Mouse (Mus musculus) brain, adult 2 months (tissue): ENCODE data around the gene Rbm19.

Source experiments
- DNase-seq: peaks from one replicate; pipeline ENCODE4 v3.0.0; 2011; ENCODE audit warnings: low read depth, low spot score

Rbm19 gene

DNA sequence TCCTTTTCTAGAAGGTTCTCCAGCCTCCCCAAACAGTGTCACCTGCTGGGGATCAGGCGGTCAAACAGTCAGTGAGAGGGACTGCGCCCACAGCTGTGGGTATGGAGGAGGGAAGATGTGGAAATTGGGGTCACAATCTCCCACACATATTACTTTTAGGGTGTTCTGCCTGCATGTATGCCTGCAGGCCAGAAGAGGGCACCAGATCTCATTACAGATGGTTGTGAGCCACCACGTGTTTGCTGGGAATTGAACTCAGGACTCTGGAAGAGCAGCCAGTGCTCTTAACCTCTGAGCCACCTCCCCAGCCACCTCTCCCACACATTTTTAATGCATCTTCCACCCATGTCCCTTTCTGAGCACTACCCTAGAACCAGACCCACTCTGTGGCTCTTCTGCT, 88.1 kb downstream of the Rbm19 start:
- no peak for DNase-seq

DNA sequence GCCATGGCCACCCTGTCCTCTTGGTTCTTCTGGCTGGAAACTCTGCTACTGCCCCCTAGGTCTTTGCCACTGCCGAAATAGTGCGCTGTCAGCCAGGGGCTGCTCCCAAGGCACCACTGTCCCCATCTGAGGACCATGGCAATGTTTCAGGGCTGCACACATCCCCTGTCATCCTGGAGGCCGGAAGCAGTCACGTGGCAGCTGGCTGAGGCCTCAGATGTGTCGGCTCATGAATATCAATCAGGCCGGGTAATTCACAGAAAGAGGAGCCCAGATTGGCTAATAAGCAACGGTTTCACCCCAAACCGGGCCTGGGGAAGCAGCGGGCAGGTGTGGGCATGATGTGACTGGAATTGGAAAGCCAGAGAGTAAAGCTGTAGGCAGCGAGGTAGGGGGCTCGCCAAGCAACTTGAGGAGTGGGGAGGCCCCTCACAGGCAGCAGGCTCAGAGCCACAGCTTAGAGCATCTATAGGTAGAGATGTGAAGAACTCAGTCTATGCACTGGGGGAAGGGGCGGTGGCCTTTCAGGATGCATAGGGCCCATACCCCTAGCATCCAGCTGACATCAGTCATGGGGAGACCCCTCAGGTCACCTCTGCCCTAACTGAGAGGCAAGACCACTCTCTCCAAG, 90.2 kb downstream of the Rbm19 start:
- DNase-seq: no peak

DNA sequence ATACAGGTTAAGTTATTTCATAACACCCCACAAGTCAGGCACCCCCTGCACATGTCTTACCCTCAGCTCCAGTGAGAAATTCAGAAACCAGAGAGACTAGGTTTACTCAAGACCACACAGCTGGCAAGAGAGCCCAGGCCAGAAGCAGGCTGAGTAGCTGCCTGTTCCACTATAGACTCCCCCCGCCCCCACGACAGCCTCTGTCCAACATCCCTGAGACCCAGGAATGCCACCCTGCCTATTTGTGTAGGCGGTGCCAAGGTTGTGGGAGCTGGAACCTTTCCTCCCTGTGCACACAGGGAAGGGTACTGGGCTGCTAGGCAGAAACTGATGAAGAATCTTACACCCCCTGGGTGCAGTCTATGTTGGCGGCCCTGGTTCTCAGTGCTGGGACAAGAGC, 91.2 kb downstream of the Rbm19 start:
- DNase-seq: no peak

DNA sequence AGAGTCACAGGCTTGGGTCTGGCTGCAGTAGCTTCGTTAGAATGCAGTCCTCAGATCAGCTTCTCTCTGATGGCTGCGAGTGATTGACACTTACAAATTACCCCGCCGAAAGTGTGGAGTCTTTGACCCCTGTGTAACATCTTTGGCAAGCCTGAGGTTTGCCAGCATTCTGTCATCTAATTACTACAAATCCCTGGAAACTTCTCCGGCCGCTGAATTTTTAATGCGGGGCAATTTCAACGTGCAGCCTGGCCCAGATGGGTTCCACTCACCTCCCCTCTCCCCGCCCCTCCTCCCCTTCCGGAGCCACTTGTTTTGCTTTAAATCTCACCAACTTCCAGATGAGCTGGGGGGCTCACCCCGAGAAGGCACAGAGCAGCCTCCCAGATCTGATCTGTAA, 94.4 kb downstream of the Rbm19 start:
- no peak for DNase-seq

DNA sequence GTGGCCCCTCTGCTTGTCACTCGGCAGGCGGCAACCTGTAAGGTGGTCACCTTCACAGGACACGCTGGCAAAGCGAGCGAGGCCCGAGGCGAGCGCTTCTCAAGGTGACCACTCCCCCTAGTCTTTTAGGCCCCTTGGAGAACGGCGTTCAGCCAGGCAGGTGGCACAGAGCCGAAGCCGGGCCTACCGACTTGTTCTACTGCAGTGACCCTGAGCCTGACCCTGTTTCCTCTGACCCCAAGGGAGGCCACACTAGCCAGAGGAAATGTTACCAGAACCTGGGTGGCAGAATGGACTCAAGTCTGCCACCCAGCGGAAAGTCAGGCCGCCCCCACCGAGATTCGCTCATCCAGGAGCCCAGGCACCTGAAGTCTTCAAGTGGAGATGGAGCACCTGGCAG, 94.9 kb downstream of the Rbm19 start:
- DNase-seq: peak; percentile 41

DNA sequence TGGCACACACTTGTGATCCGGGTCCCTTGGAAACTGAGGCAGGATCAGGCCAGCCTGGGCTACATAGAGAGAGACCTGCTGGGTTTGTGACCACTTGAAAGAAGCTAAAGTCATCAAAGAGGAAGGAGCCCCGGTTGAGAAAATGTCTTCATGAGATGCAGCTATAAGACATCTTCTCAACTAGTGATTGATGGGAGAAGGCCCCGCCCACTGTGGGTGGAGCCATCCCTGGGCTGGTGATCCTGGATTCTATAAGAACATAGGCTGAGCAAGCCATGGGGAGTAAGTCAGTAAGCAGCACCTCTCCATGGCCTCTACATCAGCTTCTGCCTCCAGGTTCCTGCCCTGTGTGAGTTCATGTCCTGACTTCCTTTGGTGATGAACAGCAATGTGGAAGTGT, 98.2 kb downstream of the Rbm19 start:
- DNase-seq: no peak

DNA sequence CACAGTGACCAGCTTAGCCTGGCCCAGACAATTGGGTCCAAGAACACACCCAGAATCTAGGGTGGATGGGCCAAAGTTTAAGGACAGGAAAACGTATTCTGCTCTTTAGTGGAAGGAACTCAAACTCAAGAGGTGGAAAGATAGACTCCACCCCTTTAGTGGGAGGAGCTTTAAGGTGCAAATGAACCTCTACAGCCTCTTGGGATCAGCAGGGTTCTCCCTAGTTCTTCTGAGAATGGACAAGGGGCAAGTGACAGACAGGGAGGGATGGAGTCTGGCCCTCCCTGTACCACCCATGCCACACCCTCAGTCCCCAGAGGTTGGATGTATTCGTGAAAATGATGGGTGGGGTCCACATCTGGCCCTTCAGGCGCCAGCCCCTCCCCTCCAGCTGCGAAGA, 105.0 kb downstream of the Rbm19 start:
- no peak for DNase-seq

DNA sequence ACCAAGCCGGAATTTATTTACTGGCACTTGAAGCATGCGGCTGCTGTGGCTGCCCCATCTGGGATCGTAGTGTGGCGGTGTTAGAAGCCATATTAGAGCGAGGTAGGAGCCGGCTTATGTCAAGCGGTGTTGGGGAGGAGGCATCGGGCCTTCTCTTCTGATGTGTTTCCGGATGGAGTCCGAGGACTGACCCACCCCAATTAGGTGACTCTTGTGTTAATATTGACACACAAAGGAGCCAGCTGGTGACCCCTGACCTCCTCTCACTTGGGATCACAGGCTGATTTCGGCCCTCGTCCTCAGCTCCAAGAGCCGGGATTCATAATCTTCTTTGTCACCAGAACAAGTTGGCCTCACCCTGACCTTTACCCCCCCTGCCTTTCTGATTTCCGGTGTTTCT, 109.1 kb downstream of the Rbm19 start:
- no peak for DNase-seq

DNA sequence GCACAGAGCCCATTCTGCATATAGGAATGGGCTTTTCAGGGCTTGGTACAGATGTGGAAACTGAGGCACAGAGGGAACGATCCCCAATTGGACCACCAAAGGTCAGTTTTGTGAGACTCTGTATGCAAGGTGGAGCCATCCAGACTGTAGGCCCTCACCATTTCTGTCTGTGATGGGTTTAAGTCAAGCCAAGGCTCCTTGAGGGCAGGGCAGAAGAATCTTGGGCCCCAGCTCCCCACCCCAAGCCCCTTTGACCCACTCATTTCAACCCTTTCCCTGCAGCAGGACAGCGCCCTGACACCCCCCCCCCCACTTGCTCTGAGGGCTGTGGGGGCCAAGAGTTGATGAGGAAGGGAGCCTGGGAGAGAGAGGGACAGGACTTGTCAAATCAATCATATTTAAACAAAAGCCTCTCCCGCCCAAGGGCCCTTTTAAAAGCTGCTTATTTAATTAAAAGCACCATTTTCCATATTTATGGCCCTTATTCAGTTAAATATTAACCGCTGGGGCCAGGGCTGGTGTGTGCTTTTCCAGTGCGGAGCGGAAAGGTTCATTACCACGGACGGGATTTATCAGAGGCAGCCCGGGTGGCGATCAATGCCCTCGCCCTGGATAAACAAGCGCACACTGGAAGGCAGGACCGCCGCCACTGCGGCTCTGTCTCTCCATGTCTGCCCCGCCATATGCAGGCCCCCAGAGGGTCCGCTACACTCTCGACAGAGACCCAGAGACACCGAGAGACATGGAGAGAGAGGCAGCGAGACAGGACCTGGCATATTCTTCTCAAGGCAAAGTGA, 112.5 kb downstream of the Rbm19 start:
- no peak for DNase-seq

DNA sequence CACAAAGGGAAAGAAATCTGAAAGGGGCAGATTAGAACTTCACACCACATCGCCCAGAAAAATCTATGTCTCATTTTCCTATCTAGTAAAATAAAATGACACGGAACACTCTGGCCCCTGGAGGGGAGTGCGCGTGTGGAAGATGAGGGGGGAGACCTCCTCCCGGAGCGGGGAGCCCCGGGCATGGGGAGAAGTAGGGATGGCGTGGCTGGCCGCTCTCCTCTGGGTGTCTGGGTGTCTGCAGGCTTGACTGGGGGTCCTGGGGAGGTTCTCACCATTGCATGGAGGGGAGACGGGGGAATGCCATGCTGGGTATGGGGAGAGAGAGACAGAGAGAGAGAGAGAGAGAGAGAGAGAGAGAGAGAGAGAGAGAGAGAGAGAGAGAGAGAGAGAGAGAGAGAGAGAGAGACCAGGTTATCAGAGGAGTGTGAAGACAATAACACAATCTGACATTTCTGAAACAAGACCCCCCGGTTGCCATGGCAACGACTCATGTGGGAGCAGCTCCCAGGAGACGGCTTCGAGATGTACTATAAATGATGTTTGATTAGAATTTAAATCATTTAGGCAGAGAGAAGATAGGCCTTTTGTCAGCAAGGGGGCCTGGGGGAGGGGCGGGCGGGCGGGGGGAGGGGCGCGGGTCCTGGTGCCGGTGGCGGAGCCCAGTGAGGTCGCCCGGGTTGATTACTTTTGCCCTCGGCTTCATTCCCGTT, 115.3 kb downstream of the Rbm19 start:
- peak; percentile 33 for DNase-seq

DNA sequence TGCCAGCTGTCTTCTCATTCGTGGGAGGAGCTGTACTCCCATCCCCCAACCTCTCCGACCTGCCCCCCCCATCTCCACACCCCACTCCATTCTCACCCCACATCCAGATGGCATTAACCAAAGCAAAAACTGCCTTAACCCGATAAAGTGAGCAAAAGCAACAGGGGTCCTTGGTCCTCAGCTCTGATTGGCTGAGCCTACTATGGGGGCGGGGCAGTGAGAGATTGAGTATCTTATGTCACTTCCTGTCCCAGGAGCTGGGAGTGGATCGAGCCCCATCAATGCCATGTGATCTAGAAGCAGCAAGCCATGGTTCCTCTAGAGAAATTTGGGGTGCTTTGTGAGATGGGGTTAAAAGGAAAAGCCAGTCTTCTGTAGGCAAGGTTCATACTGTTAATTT, 118.9 kb downstream of the Rbm19 start:
- DNase-seq: no peak

DNA sequence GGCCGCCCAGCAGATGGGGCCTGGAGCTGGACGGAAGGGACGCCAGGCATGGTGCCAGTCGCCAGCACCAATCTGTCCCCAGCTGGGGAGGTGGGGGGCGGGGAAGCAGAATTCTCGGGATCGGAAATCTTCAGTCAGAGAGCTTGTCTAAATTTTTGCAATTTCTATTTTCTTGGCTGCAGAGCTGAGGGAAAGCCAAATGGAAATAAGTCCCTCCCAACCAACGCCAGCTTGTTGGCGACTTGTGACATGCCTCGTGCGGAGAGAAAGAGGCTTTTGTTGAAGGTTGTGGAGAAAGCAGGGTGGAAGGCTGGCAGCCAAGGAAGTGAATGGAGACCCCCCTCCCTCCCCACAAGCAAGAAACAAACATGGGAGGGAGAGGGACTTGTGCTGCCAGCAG, 119.3 kb downstream of the Rbm19 start:
- DNase-seq: peak; percentile 66

DNA sequence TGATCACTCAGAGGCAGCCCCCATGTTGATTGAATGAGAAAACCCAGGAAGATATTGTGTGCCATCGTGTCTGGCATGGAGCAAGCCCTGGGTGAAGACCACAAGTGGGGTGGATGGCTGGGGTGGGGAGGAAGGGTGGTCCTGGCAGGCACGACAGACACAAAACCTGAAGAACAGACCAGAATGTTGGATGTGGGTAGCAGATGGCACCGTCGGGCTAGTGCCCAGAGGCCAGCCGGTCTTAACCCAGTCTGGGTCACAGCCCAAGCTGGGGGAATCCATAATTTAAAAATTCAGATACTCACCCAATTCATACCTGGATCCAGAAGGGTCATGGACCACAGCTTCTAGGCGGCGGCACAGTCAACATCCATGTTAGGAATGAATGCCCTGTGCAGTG, 123.8 kb downstream of the Rbm19 start:
- no peak for DNase-seq

DNA sequence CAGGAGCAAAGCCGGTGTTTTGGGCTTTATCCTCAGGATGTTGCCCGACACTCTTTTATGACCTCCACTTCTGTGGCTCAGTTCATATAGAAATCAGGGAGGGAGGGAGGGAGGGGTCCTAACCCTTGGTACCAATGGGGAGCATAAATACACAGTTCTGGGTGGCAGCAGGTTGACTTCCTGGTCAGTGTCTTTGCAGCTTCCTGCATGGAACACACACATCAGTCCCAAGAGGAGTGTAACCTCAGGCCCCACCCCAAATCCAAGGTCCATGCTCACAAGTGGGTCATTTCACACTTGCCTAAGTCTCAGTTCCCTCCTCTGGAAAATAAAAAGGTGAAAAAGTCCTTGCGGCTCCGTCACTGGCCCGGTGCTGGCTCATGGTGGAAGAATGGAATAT, 129.1 kb downstream of the Rbm19 start:
- no peak for DNase-seq
